Mouse (Mus musculus) olfactory bulb, adult 2 months (tissue): ENCODE results near the gene Ece1. TPM values are rescaled to one million over a fixed set of nuclear protein-coding genes. Genes with fewer than 3 reads are reported as not detected.

Source experiments
- H3K27ac ChIP-seq: fragments of 200-500 bp; 2 replicates; pipeline ENCODE4 v1.5.1; 2012; ENCODE audit warnings: low read depth, low read length; ENCODE audit not compliant: insufficient read depth
- H3K4me1 ChIP-seq: fragments of 200-500 bp; 2 replicates; pipeline ENCODE4 v1.6.1; 2012; ENCODE audit warnings: low read length; ENCODE audit not compliant: control insufficient read depth, insufficient read depth
- H3K4me3 ChIP-seq: fragments of 200-500 bp; 2 replicates; pipeline ENCODE4 v1.5.1; 2012; ENCODE audit warnings: mild to moderate bottlenecking, low read depth, low read length, moderate library complexity; ENCODE audit not compliant: insufficient read depth
- CTCF ChIP-seq: fragments of 200-500 bp; IDR thresholded peaks from 2 replicates; pipeline ENCODE4 v1.5.1; 2012; ENCODE audit warnings: low read depth, mild to moderate bottlenecking, low read length, moderate library complexity; ENCODE audit not compliant: insufficient read depth
- POLR2A ChIP-seq: fragments of 200-500 bp; IDR thresholded peaks from 2 replicates; pipeline ENCODE4 v1.6.1; 2012; ENCODE audit warnings: mild to moderate bottlenecking, low read depth, low read length, moderate library complexity; ENCODE audit not compliant: insufficient read depth
- WGBS: fragments of 180-500 bp; shearing (Covaris S2); methylation state at CpG from one replicate; pipeline ENCODE4 v1.1.7; 2018; 5-methylcytosine and 5-hydroxymethylcytosine counted together
- polyA plus RNA-seq: library from polyadenylated mRNA; stranded (reverse); fragments of >200 nt; gene quantifications from 2 replicates; pipeline ENCODE4 v1.2.4, GENCODE M21; 2012; ENCODE audit warnings: low replicate concordance; ENCODE audit not compliant: missing spikeins, insufficient read depth, insufficient read length

Gene Ece1
- polyA plus RNA-seq, 1 experiment: not detected

GRCm38 (mm10) chr4:137887337-137887992 is 25.4 kb downstream of the Ece1 start:
- H3K4me3 ChIP-seq: no peak overlapping the region
- 88% methylated on average over 10 of the region's 10 CpGs for WGBS

GRCm38 (mm10) chr4:137887993-137888388 is 26.0 kb downstream of the Ece1 start:
- no peak overlapping the region for H3K4me3 ChIP-seq
- H3K27ac ChIP-seq: no peak overlapping the region
- peaks cover 44% of the 10 kb centered on the region for H3K4me1 ChIP-seq
- no peak for TF ChIP-seq POLR2A
- no peak for TF ChIP-seq CTCF
- 88% methylated on average over 8 of the region's 8 CpGs for WGBS

More at GRCm38 (mm10) chr4:137887337-137887992, 25.4 kb downstream of the Ece1 start:
- TF ChIP-seq POLR2A (no peak), CTCF (no peak)
- Histone ChIP-seq H3K27ac (no peak overlapping the region), H3K4me1 (peaks cover 44% of the 10 kb centered on the region)

- 43% methylated on average over 4 of the region's 4 CpGs for WGBS
- Histone ChIP-seq H3K4me1 (peaks cover 41% of the 10 kb centered on the region), H3K27ac (no peak overlapping the region), H3K4me3 (no peak overlapping the region)
- TF ChIP-seq POLR2A (no peak), CTCF (no peak)
These were observed 28.6 kb downstream of the Ece1 start for GRCm38 (mm10) chr4:137890596-137890995.

GRCm38 (mm10) chr4:137891553-137892145 is 29.6 kb downstream of the Ece1 start:
- 14% methylated on average over 4 of the region's 4 CpGs for WGBS
- 0 out of 2 replicates have a peak overlapping the region, but pooled peaks have one; percentile 31 for H3K27ac ChIP-seq
- H3K4me1 ChIP-seq: peaks cover 51% of the 10 kb centered on the region
- TF ChIP-seq POLR2A (no peak), CTCF (no peak)
- no peak overlapping the region for H3K4me3 ChIP-seq

- no peak overlapping the region for H3K27ac ChIP-seq
- no peak for TF ChIP-seq CTCF
- TF ChIP-seq POLR2A: no peak
- H3K4me1 ChIP-seq: peaks cover 61% of the 10 kb centered on the region
- H3K4me3 ChIP-seq: no peak overlapping the region
- WGBS: 35% methylated on average over 11 of the region's 11 CpGs
These were observed 30.7 kb downstream of the Ece1 start for GRCm38 (mm10) chr4:137892713-137893242.

- no peak for TF ChIP-seq POLR2A
- no peak for TF ChIP-seq CTCF
- peaks cover 54% of the 10 kb centered on the region for H3K4me1 ChIP-seq
- WGBS: 34% methylated on average over 12 of the region's 12 CpGs
- no peak overlapping the region for H3K4me3 ChIP-seq
- H3K27ac ChIP-seq: 0 out of 2 replicates have a peak overlapping the region, but pooled peaks have one; percentile 21
These were observed 34.7 kb downstream of the Ece1 start for GRCm38 (mm10) chr4:137896612-137897297.

GRCm38 (mm10) chr4:137897298-137897612 is 35.2 kb downstream of the Ece1 start:
- peaks cover 49% of the 10 kb centered on the region for H3K4me1 ChIP-seq
- TF ChIP-seq CTCF (no peak), POLR2A (no peak)
- peak overlapping the region; percentile 21; the same call in 1 of the 2 replicates for H3K27ac ChIP-seq
- no peak overlapping the region for H3K4me3 ChIP-seq
- 15% methylated on average over 8 of the region's 8 CpGs for WGBS

- Histone ChIP-seq H3K27ac (no peak overlapping the region), H3K4me1 (peaks cover 45% of the 10 kb centered on the region), H3K4me3 (no peak overlapping the region)
- no peak for TF ChIP-seq CTCF
- TF ChIP-seq POLR2A: no peak
- WGBS: 87% methylated on average over 7 of the region's 7 CpGs
These were observed 36.5 kb downstream of the Ece1 start for GRCm38 (mm10) chr4:137898490-137898889.

- Histone ChIP-seq H3K4me1 (peaks cover 35% of the 10 kb centered on the region), H3K27ac (no peak overlapping the region), H3K4me3 (no peak overlapping the region)
- no peak for TF ChIP-seq CTCF
- 81% methylated on average over 13 of the region's 13 CpGs for WGBS
These were observed 40.2 kb downstream of the Ece1 start for GRCm38 (mm10) chr4:137902268-137902667.
